21 mouse cellular contexts compared by ENCODE assay signal in genomic region chr4:55808501-55808900, GRCm38 (mm10).
DNase-seq lines count a peak whose midpoint lies in the region; ATAC-seq and TF ChIP-seq lines count a peak whose summit lies in the region.
"Had no signal": no experiment of that assay in that cellular context is flagged by ENCODE, and none has a peak within 500 bp of the region (broad histone marks: within the 10 kb centered on the region; RNA-seq: fewer than 3 reads in every experiment).

No protein-coding gene starts in this region.

- H3K36me3 ChIP-seq in forebrain, embryonic 14.5 days (ENCODE audit: control insufficient read depth, insufficient read depth, low read length): no peaks in the 10 kb centered on the region
- no peaks in the 10 kb centered on the region for H3K36me3 ChIP-seq in forebrain, embryonic 16.5 days (ENCODE audit: control insufficient read depth, insufficient read depth)
- no peaks in the 10 kb centered on the region for H3K36me3 ChIP-seq in hindbrain, postnatal 0 days (ENCODE audit: insufficient read depth, low read length)
- H3K36me3 ChIP-seq in hindbrain, embryonic 14.5 days (replicated peaks; ENCODE audit: control insufficient read depth, insufficient read depth): no peaks in the 10 kb centered on the region
- H3K36me3 ChIP-seq: embryonic facial prominence, embryonic 10.5 days; hindbrain, embryonic 15.5 days; limb, embryonic 13.5 days; lung, embryonic 15.5 days; midbrain, embryonic 12.5 days; neural tube, embryonic 12.5 days; stomach, embryonic 15.5 days had no signal

- TF ChIP-seq CTCF in hindbrain, postnatal 0 days (IDR thresholded peaks at IDR 0.05; ENCODE audit: low read depth): no peak

- no peaks in the 10 kb centered on the region for H3K9me3 ChIP-seq in forebrain, embryonic 14.5 days (replicated peaks; ENCODE audit: control insufficient read depth, low read length)
- H3K9me3 ChIP-seq in forebrain, embryonic 16.5 days (ENCODE audit: control insufficient read depth, low read length): no peaks in the 10 kb centered on the region
- H3K9me3 ChIP-seq in hindbrain, postnatal 0 days (ENCODE audit: low read length): no peaks in the 10 kb centered on the region
- H3K9me3 ChIP-seq in hindbrain, embryonic 14.5 days (ENCODE audit: control insufficient read depth, low read length): no peaks in the 10 kb centered on the region
- H3K9me3 ChIP-seq: embryonic facial prominence, embryonic 10.5 days; hindbrain, embryonic 15.5 days; limb, embryonic 13.5 days; lung, embryonic 15.5 days; midbrain, embryonic 12.5 days; neural tube, embryonic 12.5 days; stomach, embryonic 15.5 days had no signal

- DNase-seq in forebrain, embryonic 14.5 days (ENCODE audit: low spot score): peak; percentile 7
- DNase-seq in hindbrain, postnatal 0 days (ENCODE audit: low spot score): peak; percentile 37
- no peak for DNase-seq in hindbrain, embryonic 14.5 days (ENCODE audit: low spot score)
- peak; percentile 20 for DNase-seq in adipocyte (ENCODE audit: low spot score)
- DNase-seq in gastrocnemius, postnatal 10 days: peak; percentile 17
- no peak for DNase-seq in spleen, adult 12 weeks (ENCODE audit: low spot score)
- DNase-seq: B cell, adult 2 months; cerebellum, adult 18-20 months; kidney, postnatal 4 days; thymus, adult 18-20 months; thymus, postnatal 4 days had no signal

- H3K4me2 ChIP-seq in forebrain, embryonic 14.5 days (ENCODE audit: low read length): no peak overlapping the region
- no peak overlapping the region for H3K4me2 ChIP-seq in forebrain, embryonic 16.5 days (ENCODE audit: low read length)
- H3K4me2 ChIP-seq in hindbrain, postnatal 0 days (ENCODE audit: low read depth, low read length): no peak overlapping the region
- no peak overlapping the region for H3K4me2 ChIP-seq in hindbrain, embryonic 14.5 days (replicated peaks)
- H3K4me2 ChIP-seq: hindbrain, embryonic 15.5 days; limb, embryonic 13.5 days; lung, embryonic 15.5 days; midbrain, embryonic 12.5 days; neural tube, embryonic 12.5 days; stomach, embryonic 15.5 days had no signal

- WGBS in forebrain, embryonic 14.5 days: 84% methylated on average over 5 of the region's 5 CpGs
- WGBS in forebrain, embryonic 16.5 days: 68% methylated on average over 5 of the region's 5 CpGs
- WGBS in hindbrain, postnatal 0 days: 51% methylated on average over 5 of the region's 5 CpGs
- 83% methylated on average over 5 of the region's 5 CpGs for WGBS in hindbrain, embryonic 14.5 days

- H3K4me3 ChIP-seq in forebrain, embryonic 14.5 days (ENCODE audit: low read depth, low read length): no peak overlapping the region
- no peak overlapping the region for H3K4me3 ChIP-seq in forebrain, embryonic 16.5 days (replicated peaks; ENCODE audit: low read length)
- no peak overlapping the region for H3K4me3 ChIP-seq in hindbrain, postnatal 0 days (ENCODE audit: low read length)
- H3K4me3 ChIP-seq in hindbrain, embryonic 14.5 days (replicated peaks; ENCODE audit: low read length): no peak overlapping the region
- H3K4me3 ChIP-seq: embryonic facial prominence, embryonic 10.5 days; hindbrain, embryonic 15.5 days; limb, embryonic 13.5 days; lung, embryonic 15.5 days; midbrain, embryonic 12.5 days; neural tube, embryonic 12.5 days; stomach, embryonic 15.5 days had no signal

- no peak overlapping the region for H3K27ac ChIP-seq in forebrain, embryonic 14.5 days (ENCODE audit: low read depth, low read length)
- H3K27ac ChIP-seq in forebrain, embryonic 16.5 days (ENCODE audit: low read length): no peak overlapping the region
- H3K27ac ChIP-seq in hindbrain, postnatal 0 days: no peak overlapping the region
- no peak overlapping the region for H3K27ac ChIP-seq in hindbrain, embryonic 14.5 days
- H3K27ac ChIP-seq: embryonic facial prominence, embryonic 10.5 days; hindbrain, embryonic 15.5 days; limb, embryonic 13.5 days; liver, embryonic 14.5 days; lung, embryonic 15.5 days; midbrain, embryonic 12.5 days; neural tube, embryonic 12.5 days; stomach, embryonic 15.5 days had no signal

- no peaks in the 10 kb centered on the region for H3K4me1 ChIP-seq in forebrain, embryonic 14.5 days (ENCODE audit: control insufficient read depth, insufficient read depth, low read length)
- H3K4me1 ChIP-seq in forebrain, embryonic 16.5 days (replicated peaks; ENCODE audit: control insufficient read depth, insufficient read depth, low read length): no peaks in the 10 kb centered on the region
- no peaks in the 10 kb centered on the region for H3K4me1 ChIP-seq in hindbrain, postnatal 0 days (ENCODE audit: insufficient read depth, low read length)
- no peaks in the 10 kb centered on the region for H3K4me1 ChIP-seq in hindbrain, embryonic 14.5 days (replicated peaks; ENCODE audit: control insufficient read depth, insufficient read depth, low read length)
- H3K4me1 ChIP-seq: embryonic facial prominence, embryonic 10.5 days; hindbrain, embryonic 15.5 days; limb, embryonic 13.5 days; lung, embryonic 15.5 days; neural tube, embryonic 12.5 days; stomach, embryonic 15.5 days had no signal

- H3K27me3 ChIP-seq in forebrain, embryonic 14.5 days (replicated peaks; ENCODE audit: control insufficient read depth, insufficient read depth, low read length): no peaks in the 10 kb centered on the region
- H3K27me3 ChIP-seq in forebrain, embryonic 16.5 days (replicated peaks; ENCODE audit: control insufficient read depth, insufficient read depth, low read length): no peaks in the 10 kb centered on the region
- no peaks in the 10 kb centered on the region for H3K27me3 ChIP-seq in hindbrain, postnatal 0 days (ENCODE audit: insufficient read depth, low read length)
- H3K27me3 ChIP-seq in hindbrain, embryonic 14.5 days (ENCODE audit: control insufficient read depth, insufficient read depth, low read length): no peaks in the 10 kb centered on the region
- H3K27me3 ChIP-seq: hindbrain, embryonic 15.5 days; limb, embryonic 13.5 days; lung, embryonic 15.5 days; midbrain, embryonic 12.5 days; neural tube, embryonic 12.5 days; stomach, embryonic 15.5 days had no signal

- H3K9ac ChIP-seq in forebrain, embryonic 14.5 days (ENCODE audit: low read length): no peak overlapping the region
- H3K9ac ChIP-seq in forebrain, embryonic 16.5 days (replicated peaks; ENCODE audit: low read depth, low read length): no peak overlapping the region
- no peak overlapping the region for H3K9ac ChIP-seq in hindbrain, postnatal 0 days (replicated peaks; ENCODE audit: low read length)
- no peak overlapping the region for H3K9ac ChIP-seq in hindbrain, embryonic 14.5 days
- H3K9ac ChIP-seq: hindbrain, embryonic 15.5 days; limb, embryonic 13.5 days; liver, embryonic 14.5 days; lung, embryonic 15.5 days; midbrain, embryonic 12.5 days; neural tube, embryonic 12.5 days; stomach, embryonic 15.5 days had no signal

- ATAC-seq in forebrain, embryonic 14.5 days: no peak
- no peak for ATAC-seq in forebrain, embryonic 16.5 days
- ATAC-seq in hindbrain, postnatal 0 days: no peak
- no peak for ATAC-seq in hindbrain, embryonic 14.5 days (ENCODE audit: low FRiP score)
- ATAC-seq: intestine, embryonic 16.5 days had no signal

Comparison
In these comparisons a context has a peak if more than half of its experiments do, and no peak if none do; other contexts are left out.
1. DNase-seq: peak in forebrain, embryonic 14.5 days (single experiment), hindbrain, postnatal 0 days (single experiment), adipocyte (single experiment) and gastrocnemius, postnatal 10 days (single experiment); none in hindbrain, embryonic 14.5 days (single experiment) and spleen, adult 12 weeks (single experiment).